Mouse (Mus musculus) bone marrow macrophage, adult 2 months (primary cell): ENCODE results near the gene Ptges3.

Experiments
- CTCF ChIP-seq: IDR thresholded peaks from 2 replicates; pipeline ENCODE4 v1.5.1; 2012; ENCODE audit warnings: low read depth, mild to moderate bottlenecking, low read length, moderate library complexity
- POLR2A ChIP-seq: IDR thresholded peaks from 2 replicates; pipeline ENCODE4 v1.6.1; 2012; ENCODE audit warnings: mild to moderate bottlenecking, low read depth, low read length, borderline replicate concordance

GRCm38 (mm10) chr10:128030860-128031259 lies 27.9 kb upstream of the Ptges3 start:
- TF ChIP-seq CTCF: no peak
- no peak for TF ChIP-seq POLR2A
